Mouse (Mus musculus) bone marrow macrophage, adult 2 months (primary cell): Measurements from ENCODE around the gene Gadl1.

Experiments used
- CTCF ChIP-seq: IDR thresholded peaks from 2 replicates; pipeline ENCODE4 v1.5.1; 2012; ENCODE audit warnings: low read depth, mild to moderate bottlenecking, low read length, moderate library complexity
- POLR2A ChIP-seq: IDR thresholded peaks from 2 replicates; pipeline ENCODE4 v1.6.1; 2012; ENCODE audit warnings: mild to moderate bottlenecking, low read depth, low read length, borderline replicate concordance

GRCm38 (mm10) chr9:115998383-115998782 is 89.1 kb downstream of the Gadl1 start:
- TF ChIP-seq CTCF (no peak), POLR2A (no peak)
